Mouse (Mus musculus) lung, embryonic 14.5 days (tissue): ENCODE data around the gene Prkcsh. TPM values are rescaled to one million over a fixed set of nuclear protein-coding genes. Genes with fewer than 3 reads are reported as not detected.

Source experiments
- ATAC-seq: fragments of 200-750 bp; cut with Nextera tagmentation; 2 replicates; pipeline ENCODE4 v1.8.0; 2017; ENCODE audit warnings: mild to moderate bottlenecking, moderate TSS enrichment, moderate library complexity; ENCODE audit not compliant: insufficient read depth
- DNase-seq: peaks from one replicate; pipeline ENCODE4 v3.0.0-alpha.2; 2015
- H3K27ac ChIP-seq: fragments of 300-500 bp; sonication (generic); 2 replicates; pipeline ENCODE4 v1.5.1; 2014; ENCODE audit warnings: low read depth, mild to moderate bottlenecking, moderate library complexity
- H3K27me3 ChIP-seq: fragments of 300-500 bp; sonication (generic); 2 replicates; pipeline ENCODE4 v1.6.1; 2014; ENCODE audit warnings: low read length, control low read depth; ENCODE audit not compliant: insufficient read depth
- H3K36me3 ChIP-seq: fragments of 300-500 bp; sonication (generic); 2 replicates; pipeline ENCODE4 v1.6.1; 2014; ENCODE audit warnings: control low read depth; ENCODE audit not compliant: insufficient read depth
- H3K4me1 ChIP-seq: fragments of 300-500 bp; sonication (generic); 2 replicates; pipeline ENCODE4 v1.6.1; 2014; ENCODE audit warnings: antibody characterized with exemption, control low read depth; ENCODE audit not compliant: insufficient read depth
- H3K4me2 ChIP-seq: fragments of 300-500 bp; sonication (generic); 2 replicates; pipeline ENCODE4 v1.6.1; 2014; ENCODE audit warnings: mild to moderate bottlenecking
- H3K4me3 ChIP-seq: fragments of 300-500 bp; sonication (generic); 2 replicates; pipeline ENCODE4 v1.5.1; 2014; ENCODE audit warnings: low read depth, low read length
- H3K9ac ChIP-seq: fragments of 300-500 bp; sonication (generic); 2 replicates; pipeline ENCODE4 v1.6.1; 2014
- H3K9me3 ChIP-seq: fragments of 300-500 bp; sonication (generic); 2 replicates; pipeline ENCODE4 v1.6.1; 2016; ENCODE audit warnings: low read depth, low read length, control low read depth
- CTCF ChIP-seq: IDR thresholded peaks from 2 replicates; pipeline ENCODE4 v1.5.1; 2016; ENCODE audit warnings: antibody characterized with exemption, low read depth
- WGBS: fragments of 180-500 bp; shearing (Covaris S2); extraction: QIAGEN DNeasy Blood & Tissue Kit; methylation state at CpG from one replicate; pipeline ENCODE4 v1.1.7; 2014; 5-methylcytosine and 5-hydroxymethylcytosine counted together
- polyA plus RNA-seq: library from polyadenylated mRNA; unstranded; fragments of >200 nt; fragmentation: Nextera tagmentation; extraction: Ambion mirVana; gene quantifications from 2 replicates; pipeline ENCODE4 v1.2.1, GENCODE M21; 2014

Prkcsh gene
- polyA plus RNA-seq: 94.4 and 107 TPM in 2 replicates

GRCm38 (mm10) chr9:22002194-22003162 is at the start of gene Prkcsh, which contains the start of gene Ccdc151:
TSS of gene Prkcsh (plus strand) at chr9:22002806.
TSS of gene Ccdc151 (minus strand) at chr9:22002634.
- H3K27ac ChIP-seq: peak within 1 kb of the TSS; percentile 34; the same call in 1 of the 2 replicates
- no peak for TF ChIP-seq CTCF
- no peaks in the 10 kb centered on the region for H3K27me3 ChIP-seq
- H3K4me1 ChIP-seq: peaks cover 7% of the 10 kb centered on the region
- no peaks in the 10 kb centered on the region for H3K9me3 ChIP-seq
- H3K9ac ChIP-seq: peak within 1 kb of the TSS; percentile 68
- H3K4me3 ChIP-seq: peak within 1 kb of the TSS; percentile 76
- H3K4me2 ChIP-seq: peak within 1 kb of the TSS; percentile 79
- DNase-seq: peak; percentile 99
- H3K36me3 ChIP-seq: peaks cover 31% of the 10 kb centered on the region
- WGBS: 6% methylated on average over 57 of the region's 57 CpGs
- peak; percentile 100 for ATAC-seq

GRCm38 (mm10) chr9:21953600-21953999 is 49.0 kb upstream of the Prkcsh start:
- Histone ChIP-seq H3K4me2 (no peak overlapping the region), H3K27me3 (no peaks in the 10 kb centered on the region), H3K9ac (no peak overlapping the region), H3K4me3 (no peak overlapping the region), H3K27ac (no peak overlapping the region), H3K9me3 (no peaks in the 10 kb centered on the region), H3K36me3 (no peaks in the 10 kb centered on the region; the same call in 1 of the 2 replicates), H3K4me1 (no peaks in the 10 kb centered on the region)
- TF ChIP-seq CTCF: no peak
- DNase-seq (no peak), ATAC-seq (no peak)
- 4% methylated on average over 3 of the region's 3 CpGs for WGBS

- H3K36me3 ChIP-seq: no peaks in the 10 kb centered on the region; the same call in 1 of the 2 replicates
- H3K9me3 ChIP-seq: no peaks in the 10 kb centered on the region
- TF ChIP-seq CTCF: no peak
- no peak overlapping the region for H3K9ac ChIP-seq
- no peak overlapping the region for H3K27ac ChIP-seq
- 77% methylated on average over 3 of the region's 3 CpGs for WGBS
- no peak overlapping the region; the same call in 1 of the 2 replicates for H3K4me2 ChIP-seq
- no peak for ATAC-seq
- peaks cover 6% of the 10 kb centered on the region; the same call in 1 of the 2 replicates for H3K27me3 ChIP-seq
- no peaks in the 10 kb centered on the region for H3K4me1 ChIP-seq
- no peak for DNase-seq
- no peak overlapping the region for H3K4me3 ChIP-seq
These were observed 48.0 kb upstream of the Prkcsh start for GRCm38 (mm10) chr9:21954635-21955034.

- under 1% methylated on average over 18 of the region's 18 CpGs for WGBS
- DNase-seq: no peak
- Histone ChIP-seq H3K4me2 (peak overlapping the region; percentile 67), H3K27ac (0 out of 2 replicates have a peak overlapping the region, but pooled peaks have one; percentile 33), H3K9ac (peak overlapping the region; percentile 27; the same call in 1 of the 2 replicates), H3K36me3 (no peaks in the 10 kb centered on the region; the same call in 1 of the 2 replicates), H3K9me3 (no peaks in the 10 kb centered on the region), H3K4me1 (no peaks in the 10 kb centered on the region), H3K27me3 (peaks cover 8% of the 10 kb centered on the region; the same call in 1 of the 2 replicates), H3K4me3 (peak overlapping the region; percentile 65)
- TF ChIP-seq CTCF: peak; percentile 49
- ATAC-seq: peak; percentile 65
These were observed 47.4 kb upstream of the Prkcsh start for GRCm38 (mm10) chr9:21955225-21955569.

- no peaks in the 10 kb centered on the region for H3K4me1 ChIP-seq
- H3K27me3 ChIP-seq: peaks cover 10% of the 10 kb centered on the region
- peak within 1 kb of the TSS; percentile 67 for H3K4me2 ChIP-seq
- peak within 1 kb of the TSS; percentile 65 for H3K4me3 ChIP-seq
- no peak; the same call in 1 of the 2 replicates for TF ChIP-seq CTCF
- no peaks in the 10 kb centered on the region; the same call in 1 of the 2 replicates for H3K36me3 ChIP-seq
- DNase-seq (peak; percentile 99), ATAC-seq (peak; percentile 98)
- peak within 1 kb of the TSS; percentile 61 for H3K9ac ChIP-seq
- peak within 1 kb of the TSS; percentile 92 for H3K27ac ChIP-seq
- H3K9me3 ChIP-seq: no peaks in the 10 kb centered on the region
- 1% methylated on average over 54 of the region's 54 CpGs for WGBS
These were observed 46.9 kb upstream of the Prkcsh start, which contains the start of gene Swsap1 for GRCm38 (mm10) chr9:21955570-21956281. TSS of gene Swsap1 (plus strand) at chr9:21955755.

- ATAC-seq (no peak), DNase-seq (no peak)
- Histone ChIP-seq H3K9ac (no peak overlapping the region), H3K27ac (no peak overlapping the region), H3K36me3 (no peaks in the 10 kb centered on the region; the same call in 1 of the 2 replicates), H3K4me1 (peaks cover 5% of the 10 kb centered on the region; the same call in 1 of the 2 replicates), H3K9me3 (no peaks in the 10 kb centered on the region), H3K4me2 (no peak overlapping the region), H3K4me3 (no peak overlapping the region), H3K27me3 (peaks cover 28% of the 10 kb centered on the region)
- 74% methylated on average over 5 of the region's 5 CpGs for WGBS
- TF ChIP-seq CTCF: no peak
These were observed 44.2 kb upstream of the Prkcsh start for GRCm38 (mm10) chr9:21958372-21958771.
